Mouse (Mus musculus): ENCODE measurements around the gene Msh5. TPM values are rescaled to one million over a fixed set of nuclear protein-coding genes. Genes with fewer than 3 reads are reported as not detected.
A peak's percentile ranks its signal among the peaks of the same experiment; 100 is the strongest.

Msh5 gene
- total and polyA plus RNA-seq, 3 experiments = 26.3 to 29.0 TPM; not detected in 1

DNA sequence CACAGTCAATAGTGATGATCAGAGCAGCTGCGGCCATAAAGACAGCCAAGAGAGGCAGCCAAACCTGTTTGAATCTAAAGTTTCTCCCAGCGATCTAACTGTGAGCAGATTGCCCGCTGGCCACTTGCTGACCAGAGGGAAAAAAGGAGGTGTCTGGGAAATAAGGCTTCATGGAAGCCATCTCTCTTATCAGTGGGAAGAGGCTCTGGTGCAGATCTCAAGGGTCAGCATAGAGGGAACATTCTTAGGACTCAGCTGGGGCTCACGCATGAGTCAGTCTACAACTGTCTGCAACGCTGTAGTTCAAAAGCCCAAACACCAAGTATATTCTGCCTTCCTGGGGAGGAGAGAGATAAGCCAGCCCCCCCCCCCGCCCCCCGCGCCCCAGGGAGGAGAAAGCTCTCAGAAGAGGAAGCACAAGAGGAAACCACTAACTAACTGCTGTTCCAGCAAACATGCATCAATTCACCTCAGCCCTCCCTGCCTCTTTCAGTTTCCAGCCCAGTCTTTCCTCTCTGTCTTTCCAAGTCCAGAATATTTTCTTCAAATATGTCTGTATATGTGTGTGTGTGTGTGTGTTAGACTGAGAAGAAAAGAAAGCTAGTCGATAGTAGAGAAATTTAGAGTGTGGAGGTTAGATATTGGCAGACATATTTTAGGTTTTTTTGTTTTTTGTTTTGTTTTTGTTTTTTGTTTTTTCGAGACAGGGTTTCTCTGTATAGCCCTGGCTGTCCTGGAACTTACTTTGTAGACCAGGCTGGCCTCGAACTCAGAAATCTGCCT, 1.8 kb upstream of the Msh5 start (continued):
- 0 out of 2 replicates have a peak, but pooled peaks have one; percentile 44 for TF ChIP-seq HCFC1 (IDR thresholded peaks at IDR 0.05; ENCODE audit: low read depth, low read length)
- TF ChIP-seq ZMIZ1 (IDR thresholded peaks at IDR 0.05; ENCODE audit: low read depth, low read length) = peak; percentile 89
- no peak; the same call in 1 of the 2 replicates for TF ChIP-seq ZKSCAN1 (IDR thresholded peaks at IDR 0.05; ENCODE audit: low read depth, low read length)
- no peak for TF ChIP-seq ZC3H11A (IDR thresholded peaks at IDR 0.05; ENCODE audit: low read depth, low read length)

DNA sequence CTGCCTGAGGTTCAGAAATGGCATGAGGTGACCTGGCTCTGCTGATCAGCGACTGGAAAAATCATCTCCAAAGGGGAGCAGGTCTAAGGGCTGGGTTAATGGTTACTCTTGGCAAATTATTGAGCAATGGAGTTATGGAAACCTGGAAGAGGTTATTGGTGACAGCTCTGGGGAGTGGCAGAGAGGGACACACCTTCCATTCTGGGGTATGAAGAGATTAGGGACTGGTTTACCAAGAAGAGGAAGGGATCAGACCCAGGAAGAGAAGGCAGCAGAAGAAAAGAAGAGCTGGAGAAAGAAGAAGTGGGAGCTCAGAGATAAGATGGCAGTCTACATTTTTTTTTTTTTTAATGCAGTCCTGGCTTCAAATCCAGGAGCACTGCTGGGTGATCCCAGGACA, 1.1 kb upstream of the Msh5 start:
- no peaks in the 10 kb centered on the region for H3K27me3 ChIP-seq (ENCODE audit: control insufficient read depth in 1 of 2, insufficient read depth in 2 of 2, low read length in 2 of 2)
- H3K4me3 ChIP-seq (ENCODE audit: control insufficient read depth in 1 of 2, insufficient read depth in 1 of 2, low read depth in 2 of 2, low read length in 2 of 2) = peak overlapping the region; percentile 48 to 52
- no peaks in the 10 kb centered on the region for H3K9me3 ChIP-seq (replicated peaks; ENCODE audit: insufficient read depth, low read length)
- peaks cover 26% of the 10 kb centered on the region for H3K79me2 ChIP-seq (ENCODE audit: control insufficient read depth, insufficient read depth, low read length, poor library complexity)
- TF ChIP-seq USF1 (IDR thresholded peaks at IDR 0.05; ENCODE audit: low read depth, low read length) (no peak), ZKSCAN1 (IDR thresholded peaks at IDR 0.05; ENCODE audit: low read depth, low read length) (no peak; the same call in 1 of the 2 replicates), ELF1 (IDR thresholded peaks at IDR 0.05; ENCODE audit: low read depth, low read length) (peak; percentile 50; the same call in 1 of the 2 replicates), MAX (IDR thresholded peaks at IDR 0.05; ENCODE audit: low read length) (no peak), SIN3A (IDR thresholded peaks at IDR 0.05; ENCODE audit: low read length) (peak; percentile 20; the same call in 1 of the 2 replicates), HCFC1 (IDR thresholded peaks at IDR 0.05; ENCODE audit: low read depth, low read length) (0 out of 2 replicates have a peak, but pooled peaks have one; percentile 14), TBP (IDR thresholded peaks at IDR 0.05; ENCODE audit: low read depth, low read length) (peak; percentile 85), MEF2A (IDR thresholded peaks at IDR 0.05; ENCODE audit: extremely low read depth, insufficient replicate concordance, low read depth, low read length, poor library complexity, severe bottlenecking) (no peak), KAT2A (conservative IDR thresholded peaks at IDR 0.05; ENCODE audit: low read depth, low read length) (no peak), MYC (IDR thresholded peaks at IDR 0.05; ENCODE audit: low read depth, low read length) (peak; percentile 15; the same call in 1 of the 2 replicates), MXI1 (IDR thresholded peaks at IDR 0.05; ENCODE audit: low read depth, low read length) (no peak; the same call in 1 of the 2 replicates), MAZ (IDR thresholded peaks at IDR 0.05; ENCODE audit: low read depth, low read length) (no peak), GABPA (IDR thresholded peaks at IDR 0.05; ENCODE audit: low read depth, low read length) (no peak), NRF1 (IDR thresholded peaks at IDR 0.05; ENCODE audit: insufficient read depth, low read depth, low read length, poor library complexity, severe bottlenecking) (no peak), SMC3 (IDR thresholded peaks at IDR 0.05; ENCODE audit: low read depth, low read length) (no peak), BHLHE40 (IDR thresholded peaks at IDR 0.05; ENCODE audit: borderline replicate concordance, low read depth, low read length) (peak; percentile 13; the same call in 1 of the 2 replicates), MAFK (IDR thresholded peaks at IDR 0.05; ENCODE audit: borderline replicate concordance, low read depth, low read length) (no peak), USF2 (IDR thresholded peaks at IDR 0.05; ENCODE audit: borderline replicate concordance in 1 of 2, insufficient read depth in 1 of 2, low read depth in 1 of 2, low read length in 2 of 2) (no peak), RCOR1 (IDR thresholded peaks at IDR 0.05; ENCODE audit: low read depth, low read length) (peak; percentile 69), JUND (IDR thresholded peaks at IDR 0.05; ENCODE audit: low read depth, low read length) (no peak), EP300 (IDR thresholded peaks at IDR 0.05; ENCODE audit: low read depth in 1 of 2, low read length in 2 of 2) (peak; percentile 69 to 75), GATA1 (IDR thresholded peaks at IDR 0.05; ENCODE audit: low read depth, low read length) (peak; percentile 89), ETS1 (IDR thresholded peaks at IDR 0.05; ENCODE audit: low read depth, low read length) (peak; percentile 83), POLR2A (IDR thresholded peaks at IDR 0.05; ENCODE audit: control insufficient read depth in 1 of 2, insufficient read depth in 1 of 2, low read depth in 1 of 2, low read length in 2 of 2, poor library complexity in 1 of 2) (no peak; a peak in 1 of 4 replicates), RAD21 (IDR thresholded peaks at IDR 0.05; ENCODE audit: low read depth, low read length) (no peak), CHD2 (IDR thresholded peaks at IDR 0.05; ENCODE audit: low read length) (no peak), ZNF384 (IDR thresholded peaks at IDR 0.05; ENCODE audit: low read depth, low read length) (peak; percentile 98), MYB (IDR thresholded peaks at IDR 0.05; ENCODE audit: low read depth, low read length) (no peak)
- H3K36me3 ChIP-seq (ENCODE audit: control insufficient read depth in 1 of 2, insufficient read depth in 2 of 2, low read length in 2 of 2) = peaks cover 0 to 33% of the 10 kb centered on the region in 2 experiments; a peak in 3 of 4 replicates
- DNase-seq (ENCODE audit: low read depth, low spot score) = peak; percentile 81
- peak overlapping the region; percentile 66 for H3K9ac ChIP-seq (ENCODE audit: control insufficient read depth, low read depth, low read length, poor library complexity, severe bottlenecking)
- H3K4me1 ChIP-seq (ENCODE audit: control insufficient read depth in 1 of 2, insufficient read depth in 2 of 2, low read length in 2 of 2) = peaks cover 7 to 47% of the 10 kb centered on the region in 2 experiments
- peak overlapping the region; percentile 98 for H3K27ac ChIP-seq (ENCODE audit: control insufficient read depth, low read depth, low read length)

All from MEL (cell line).